Mouse (Mus musculus) retina, postnatal 1 day (tissue): ENCODE measurements around the gene Ttc3.

Experiments used
- DNase-seq: peaks from one replicate; pipeline ENCODE4 v3.0.0-alpha.2; 2012

Ttc3 gene

GRCm38 (mm10) chr16:94517606-94518005 is 147.2 kb downstream of the Ttc3 start:
- no peak for DNase-seq
